15 mouse cellular contexts compared by ENCODE assay signal in genomic region chr5:64605171-64605570, GRCm38 (mm10).
"Had no signal": no experiment of that assay in that cellular context is flagged by ENCODE, and none has a peak within 500 bp of the region (broad histone marks: within the 10 kb centered on the region; RNA-seq: fewer than 3 reads in every experiment).

No protein-coding gene starts in this region.

- H3K9ac ChIP-seq: neural tube, embryonic 15.5 days; stomach, embryonic 15.5 days had no signal

- H3K27ac ChIP-seq: neural tube, embryonic 15.5 days; stomach, embryonic 15.5 days; stomach, postnatal 0 days had no signal

- H3K4me3 ChIP-seq: neural tube, embryonic 15.5 days; stomach, embryonic 15.5 days had no signal

- H3K9me3 ChIP-seq: neural tube, embryonic 15.5 days; stomach, embryonic 15.5 days had no signal

- H3K36me3 ChIP-seq: neural tube, embryonic 15.5 days; stomach, embryonic 15.5 days had no signal

- DNase-seq: retina, postnatal 1 day; right cerebral cortex, adult 18-20 months; right cerebral cortex, postnatal 14 days; right cerebral cortex, postnatal 25 days; right cerebral cortex, postnatal 4 days; spleen, adult 18-20 months; thymus, adult 18-20 months; thymus, adult 2 months; thymus, postnatal 14 days; thymus, postnatal 25 days; thymus, postnatal 36 days; thymus, postnatal 4 days had no signal

- H3K4me2 ChIP-seq: neural tube, embryonic 15.5 days; stomach, embryonic 15.5 days had no signal

- H3K27me3 ChIP-seq: neural tube, embryonic 15.5 days; stomach, embryonic 15.5 days had no signal
